Mouse (Mus musculus) heart, postnatal 4 days (tissue): ENCODE data around the gene Tspan5. TPM values are rescaled to one million over a fixed set of nuclear protein-coding genes. Genes with fewer than 3 reads are reported as not detected.

Source experiments
- DNase-seq: peaks from one replicate; pipeline ENCODE4 v3.0.0; 2021
- total RNA-seq, 2 experiments: library from RNA; stranded (reverse); gene quantifications; 2 replicates each; pipeline ENCODE4 v1.2.3; 2021

Gene Tspan5
- 10 to 100 TPM; 11.5 to 11.6 TPM for total RNA-seq

- peak; percentile 79 for DNase-seq
Measured at GRCm38 (mm10) chr3:138741649-138742565, at the start of gene Tspan5. Gene Tspan5, plus strand, starts transcription at chr3:138742195.

DNA sequence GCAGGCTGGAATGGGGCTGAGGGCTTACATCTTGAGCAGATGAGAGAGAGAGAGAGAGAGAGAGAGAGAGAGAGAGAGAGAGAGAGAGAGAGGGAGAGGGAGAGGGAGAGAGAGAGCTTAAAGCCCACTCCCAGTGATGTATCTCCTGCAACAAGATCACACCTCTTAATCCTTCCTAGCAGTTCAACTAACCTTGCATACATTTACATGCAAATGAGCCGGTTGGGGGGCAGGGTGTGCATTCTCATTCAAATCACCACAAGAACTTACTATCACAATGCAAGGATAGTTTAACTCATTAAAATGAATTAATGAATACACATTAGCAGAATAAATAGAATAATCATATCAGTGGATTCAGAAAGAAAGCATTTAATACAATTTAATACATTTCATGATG, 49.7 kb upstream of the Tspan5 start:
- no peak for DNase-seq

DNA sequence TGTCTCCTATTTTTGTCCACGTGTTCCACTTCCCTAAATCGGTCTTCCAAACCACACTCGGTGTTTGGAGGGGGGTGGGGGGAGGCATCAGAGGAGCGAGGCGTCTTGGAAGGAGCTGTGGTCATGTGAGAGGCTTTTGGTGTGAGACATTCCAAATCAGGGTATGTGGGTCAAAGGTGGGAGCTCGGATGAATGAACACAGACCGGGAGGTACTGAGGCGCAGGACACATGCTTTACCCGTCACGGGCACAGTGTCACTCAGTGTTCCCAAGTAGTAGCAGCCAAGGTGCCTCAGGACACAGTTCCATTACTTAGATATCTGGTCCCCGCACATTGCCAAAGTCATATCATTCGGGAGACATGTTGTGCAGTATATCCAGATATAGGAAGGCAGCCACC, 38.6 kb upstream of the Tspan5 start:
- no peak for DNase-seq

DNA sequence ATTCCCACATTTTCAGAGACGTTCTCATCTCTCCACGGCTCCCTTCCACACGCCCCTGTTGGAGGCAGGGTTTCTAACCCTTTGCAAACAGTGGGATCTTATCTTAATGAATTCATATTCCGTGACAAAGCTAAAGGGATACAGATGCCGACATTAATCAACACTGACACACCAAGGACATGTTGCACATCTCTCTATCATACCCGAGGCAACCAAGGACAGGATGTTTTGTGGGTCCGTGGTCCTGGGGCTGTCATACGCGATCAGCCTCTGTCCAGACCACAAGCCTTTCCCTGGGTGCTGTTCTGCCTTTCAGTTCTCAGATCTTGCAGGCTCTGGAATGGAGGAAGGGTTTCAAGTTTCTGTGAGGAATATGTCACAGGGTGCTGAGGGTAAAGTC, 37.5 kb upstream of the Tspan5 start:
- DNase-seq: no peak

DNA sequence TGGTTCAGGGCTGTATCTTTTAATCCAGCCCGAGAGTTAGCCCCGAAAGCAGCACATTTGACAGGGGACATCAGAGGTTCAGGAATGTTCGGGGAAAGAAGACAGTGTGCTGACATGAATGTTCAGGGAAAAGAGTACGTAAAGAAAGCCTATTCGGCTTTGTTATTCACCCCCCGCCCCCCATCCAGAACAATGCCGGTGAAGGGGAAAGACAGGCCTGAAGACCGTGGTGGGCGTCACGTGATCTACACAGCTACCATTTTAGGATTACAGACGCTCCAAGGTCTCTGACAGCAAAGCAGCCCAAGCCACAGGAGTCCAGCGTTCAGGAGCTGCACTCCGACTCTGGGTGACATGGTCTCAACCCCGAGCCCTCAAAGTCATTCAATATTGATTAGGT, 36.1 kb upstream of the Tspan5 start:
- DNase-seq: no peak

- DNase-seq: no peak
Measured at GRCm38 (mm10) chr3:138709183-138709582, 32.8 kb upstream of the Tspan5 start.

GRCm38 (mm10) chr3:138711971-138712370, 30.0 kb upstream of the Tspan5 start:
- DNase-seq: no peak

DNA sequence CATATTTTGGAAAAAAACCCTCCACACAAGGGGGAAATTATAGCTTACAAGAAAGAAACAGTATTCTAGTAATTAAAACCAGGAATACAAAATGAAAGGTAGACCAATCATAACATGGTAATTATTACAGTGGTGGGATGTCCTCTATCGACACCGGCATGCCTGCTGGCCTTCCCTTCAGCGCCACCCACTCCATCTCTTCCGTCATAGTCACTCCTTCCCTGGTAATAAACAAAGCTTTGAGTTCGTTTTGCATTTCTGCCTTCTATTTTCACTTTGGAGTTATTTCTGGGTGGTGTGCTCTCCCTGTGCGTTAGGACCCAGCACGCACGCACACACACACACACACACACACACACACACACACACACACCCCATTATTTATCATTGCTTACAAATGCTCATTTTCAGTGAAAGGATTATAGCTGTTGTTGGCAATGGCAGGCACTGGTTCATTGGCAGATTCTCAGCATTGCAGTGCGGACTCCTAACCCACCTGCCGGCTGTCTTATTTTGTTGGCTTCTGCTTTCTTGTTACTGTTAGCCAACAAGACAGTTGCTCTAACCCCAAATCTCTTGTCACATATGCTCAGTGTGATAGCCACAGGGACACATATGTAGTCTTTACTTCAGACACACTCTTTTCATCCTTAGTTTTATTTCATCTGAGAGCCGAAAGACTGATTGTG, 29.4 kb upstream of the Tspan5 start:
- no peak for DNase-seq

- DNase-seq: no peak
Measured at GRCm38 (mm10) chr3:138713141-138713540, 28.9 kb upstream of the Tspan5 start.

DNA sequence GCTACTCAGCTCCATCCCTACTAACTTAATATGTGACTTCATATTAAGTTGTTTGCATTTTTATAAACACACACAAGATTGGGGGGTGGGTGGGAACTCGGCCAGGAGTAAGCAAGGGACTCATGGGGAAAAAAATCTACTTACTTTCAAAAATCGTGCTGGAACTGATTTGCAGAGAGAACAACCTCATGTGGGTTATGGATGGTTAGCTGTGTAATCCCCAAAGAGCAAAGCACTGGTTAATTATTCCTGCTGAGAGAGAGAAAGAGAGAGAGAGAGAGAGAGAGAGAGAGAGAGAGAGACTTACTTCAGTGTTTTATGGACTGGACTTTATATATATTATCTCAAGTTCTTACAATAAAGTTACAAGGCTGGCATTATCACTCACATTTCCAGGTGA, 27.2 kb upstream of the Tspan5 start:
- DNase-seq: no peak

DNA sequence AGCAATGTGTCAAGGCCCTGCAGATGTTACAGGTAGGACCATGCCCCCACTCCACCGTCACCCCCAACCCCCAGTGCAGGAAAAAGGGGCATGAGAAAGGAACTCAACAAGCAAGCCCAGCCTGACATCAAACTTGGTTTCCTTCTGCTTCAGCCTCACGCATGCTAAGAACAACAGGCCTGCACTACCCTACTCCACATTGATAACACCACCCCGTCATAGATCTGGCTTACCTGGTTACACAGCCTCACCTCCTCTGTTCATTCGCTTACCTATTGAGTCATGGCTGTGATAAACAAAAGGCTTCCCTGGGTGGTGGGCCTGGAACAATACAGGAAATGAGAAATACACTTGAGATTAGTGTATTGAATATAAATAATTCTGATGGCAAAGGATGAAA, 26.8 kb upstream of the Tspan5 start:
- no peak for DNase-seq

DNA sequence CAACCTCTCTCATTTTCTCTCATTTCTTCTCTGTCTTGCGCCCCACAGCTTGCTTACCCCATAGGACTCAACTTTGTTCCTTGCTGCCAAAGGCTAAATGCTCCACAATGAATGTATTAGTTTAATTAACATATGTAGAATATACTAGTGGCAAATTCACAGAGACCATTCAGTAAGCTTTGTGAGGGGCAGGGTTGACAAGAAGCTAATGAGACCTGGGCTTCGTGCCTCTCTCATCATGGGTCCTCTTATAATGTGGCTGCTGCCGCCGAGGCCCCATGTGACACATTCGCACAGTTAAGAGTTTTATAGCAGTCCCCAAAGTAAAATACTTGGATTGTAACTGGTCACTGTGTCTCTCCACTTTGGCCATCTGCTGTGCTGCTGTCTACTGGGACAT, 25.0 kb upstream of the Tspan5 start:
- DNase-seq: no peak

- no peak for DNase-seq
Measured at GRCm38 (mm10) chr3:138722152-138722551, 19.8 kb upstream of the Tspan5 start.

GRCm38 (mm10) chr3:138727571-138727970, 14.4 kb upstream of the Tspan5 start:
- DNase-seq: no peak

DNA sequence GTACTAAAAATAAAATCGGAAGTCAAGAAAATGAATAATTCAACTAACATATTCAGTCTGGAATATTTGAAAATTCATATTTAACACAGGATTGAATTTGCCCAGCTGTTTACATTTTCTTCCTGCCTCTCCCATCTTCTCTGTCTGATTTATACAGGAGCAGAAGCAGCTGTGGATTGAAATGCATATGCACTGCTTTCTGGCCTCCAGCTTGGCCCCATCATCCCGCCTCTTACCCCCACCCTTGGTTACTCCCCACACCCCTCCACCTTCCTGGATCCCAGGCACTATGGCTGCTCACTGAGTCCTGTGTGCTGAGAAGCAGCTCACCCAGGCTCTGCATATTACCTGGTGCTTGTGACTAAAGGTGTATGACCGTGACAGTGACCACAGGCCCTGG, 13.2 kb upstream of the Tspan5 start:
- no peak for DNase-seq

DNA sequence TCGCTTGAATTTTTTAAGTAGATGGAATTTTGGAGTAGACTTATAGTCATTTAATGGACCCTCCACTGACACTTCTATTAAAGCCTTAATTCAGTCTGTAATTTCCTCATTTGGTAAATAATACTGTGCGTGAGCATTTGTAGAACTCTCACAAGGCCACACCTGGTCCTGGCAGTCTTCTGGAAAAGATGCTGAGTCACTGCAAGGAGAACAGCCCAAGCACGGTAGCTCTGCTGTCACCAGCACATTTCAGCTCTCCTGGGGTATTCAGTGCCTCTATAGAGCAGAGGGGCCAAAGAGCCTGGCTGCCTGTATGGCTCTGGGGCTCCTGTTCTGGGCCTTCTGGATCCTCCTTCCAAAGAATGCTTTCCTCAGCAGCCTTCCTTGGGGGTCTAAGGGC, 11.2 kb upstream of the Tspan5 start:
- DNase-seq: no peak

DNA sequence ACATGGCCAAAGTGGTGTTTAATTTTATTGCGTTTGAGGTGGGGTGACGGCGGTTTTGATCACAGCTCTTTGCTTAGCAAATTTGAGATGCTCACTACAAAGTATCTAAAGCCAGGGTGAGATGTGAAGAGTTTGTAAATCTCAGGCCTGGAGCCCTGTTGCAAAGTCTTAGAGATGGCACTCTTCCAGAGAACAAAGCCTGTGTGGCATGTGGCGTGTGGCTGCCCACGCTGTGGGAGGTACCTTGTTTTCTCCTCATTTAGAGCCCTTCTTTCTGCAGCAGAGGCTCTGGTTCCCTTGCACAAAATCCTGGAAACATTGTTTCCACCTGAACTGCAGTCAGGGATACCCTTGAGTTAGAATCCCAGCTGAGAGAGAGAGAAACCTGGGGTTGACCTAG, 6.2 kb upstream of the Tspan5 start:
- DNase-seq: no peak

- DNase-seq: no peak
Measured at GRCm38 (mm10) chr3:138739150-138739700, 2.8 kb upstream of the Tspan5 start.

GRCm38 (mm10) chr3:138740291-138740690, 1.7 kb upstream of the Tspan5 start:
- no peak for DNase-seq

- no peak for DNase-seq
Measured at GRCm38 (mm10) chr3:138740843-138741540, 1.0 kb upstream of the Tspan5 start.

GRCm38 (mm10) chr3:138742566-138742930, 553 bp downstream of the Tspan5 start:
- DNase-seq: peak; percentile 21

DNA sequence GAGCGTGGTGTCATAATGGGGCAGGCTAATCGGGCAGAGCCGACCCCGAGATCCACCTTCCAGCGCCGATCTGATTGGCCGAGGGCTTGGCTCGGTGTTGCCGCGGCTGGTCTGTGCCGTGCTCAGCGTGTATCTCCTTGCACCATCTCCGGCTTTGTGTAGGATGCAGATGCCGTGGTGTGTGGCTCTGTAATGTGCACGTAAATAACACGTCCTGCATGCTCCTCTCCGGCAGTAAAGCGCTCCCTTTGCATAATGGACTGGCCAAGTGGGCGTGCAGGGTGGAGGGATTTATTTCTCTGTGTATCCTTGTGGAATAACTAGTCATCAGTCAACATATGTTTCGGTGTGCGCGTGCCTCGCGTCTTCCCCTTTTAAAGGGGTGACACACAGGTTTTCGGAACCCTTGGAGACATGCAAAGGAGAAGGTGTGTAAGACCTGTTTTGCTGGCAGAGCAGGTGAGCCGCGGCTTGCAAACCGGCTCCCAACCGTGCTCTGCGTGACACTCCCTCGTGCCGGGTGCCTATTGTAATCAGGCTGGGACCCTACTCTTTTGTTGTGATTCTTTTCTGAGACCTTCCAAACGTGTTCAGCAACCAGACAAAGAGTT, 1.2 kb downstream of the Tspan5 start:
- DNase-seq: peak; percentile 51
